Mouse (Mus musculus): ENCODE data around the gene Smim23. TPM values are rescaled to one million over a fixed set of nuclear protein-coding genes. Genes with fewer than 3 reads are reported as not detected.

The Smim23 gene
- polyA plus RNA-seq (2017; shearing (Covaris generic)): not detected

GRCm38 (mm10) chr11:32824505-32824904, at the start of gene Smim23:
Gene Smim23, minus strand, starts transcription at chr11:32824605.

Other genes starting within 250 kb of the Smim23 start
- 25.9 TPM for gene Fbxw11, start 181.9 kb downstream of the Smim23 start, polyA plus RNA-seq (2017; shearing (Covaris generic))